In the genomic region with DNA sequence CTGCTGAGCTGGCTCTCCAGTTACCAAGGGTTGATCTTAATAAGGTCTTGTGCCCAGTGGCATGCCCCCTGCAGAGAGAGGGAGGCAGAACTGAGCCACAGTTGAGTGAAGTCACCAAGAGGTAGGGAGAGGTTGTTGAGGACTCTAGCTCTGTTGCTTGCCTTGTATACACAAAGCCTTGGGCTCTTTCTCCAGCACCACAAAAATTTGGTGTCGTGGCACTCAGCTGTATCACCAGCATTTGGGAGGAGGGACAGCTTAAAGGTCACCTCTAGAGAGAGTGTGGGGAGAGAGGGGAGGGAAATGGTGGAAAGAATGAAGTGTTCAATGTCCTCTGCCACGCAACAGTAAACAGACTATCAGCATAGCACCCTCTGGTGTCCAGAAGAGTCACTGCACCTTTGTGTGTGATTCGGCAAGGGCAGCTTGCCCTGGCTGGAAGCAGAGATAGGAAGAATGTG, we compare ENCODE assay signal across 7 mouse cellular contexts. TPM values are rescaled to one million over a fixed set of nuclear protein-coding genes. Genes with fewer than 3 reads are reported as not detected.
A peak's percentile ranks its signal among the peaks of the same experiment; 100 is the strongest.
DNase-seq lines count a peak whose midpoint lies in the region; ATAC-seq and TF ChIP-seq lines count a peak whose summit lies in the region.

No protein-coding gene starts in this region.

- H3K27me3 ChIP-seq in heart, adult 2 months (ENCODE audit: control insufficient read depth, insufficient read depth, low read length), result no peaks in the 10 kb centered on the region
- no peaks in the 10 kb centered on the region for H3K27me3 ChIP-seq in limb, embryonic 11.5 days (ENCODE audit: control insufficient read depth, insufficient read depth, low read length)
- no peaks in the 10 kb centered on the region for H3K27me3 ChIP-seq in midbrain, embryonic 14.5 days (ENCODE audit: control insufficient read depth, insufficient read depth, low read length)

- H3K4me3 ChIP-seq in heart, adult 2 months, result no peak overlapping the region
- H3K4me3 ChIP-seq in limb, embryonic 11.5 days (ENCODE audit: low read depth, low read length), result no peak overlapping the region
- H3K4me3 ChIP-seq in midbrain, embryonic 14.5 days (replicated peaks; ENCODE audit: low read depth, low read length), result no peak overlapping the region

- H3K9me3 ChIP-seq in limb, embryonic 11.5 days (ENCODE audit: control insufficient read depth, low read length), result no peaks in the 10 kb centered on the region
- no peaks in the 10 kb centered on the region for H3K9me3 ChIP-seq in midbrain, embryonic 14.5 days (ENCODE audit: control insufficient read depth, low read length)

- no peak for TF ChIP-seq POLR2A in heart, adult 2 months (IDR thresholded peaks at IDR 0.05; ENCODE audit: insufficient read depth, low read depth, low read length)

- peak; percentile 98 for TF ChIP-seq CTCF in heart, adult 2 months (IDR thresholded peaks at IDR 0.05)

- H3K4me2 ChIP-seq in limb, embryonic 11.5 days (ENCODE audit: low read depth, severe bottlenecking), result no peak overlapping the region
- no peak overlapping the region for H3K4me2 ChIP-seq in midbrain, embryonic 14.5 days (ENCODE audit: low read length)

- no peaks in the 10 kb centered on the region for H3K36me3 ChIP-seq in heart, adult 2 months (ENCODE audit: control insufficient read depth, insufficient read depth, low read length)
- no peaks in the 10 kb centered on the region for H3K36me3 ChIP-seq in limb, embryonic 11.5 days (ENCODE audit: control insufficient read depth, insufficient read depth, low read length)
- no peaks in the 10 kb centered on the region for H3K36me3 ChIP-seq in midbrain, embryonic 14.5 days (ENCODE audit: control insufficient read depth, insufficient read depth, low read length)

- intact Hi-C loops in heart, adult 2 months (cut with DNase I), result loop anchor here (1.0 to 5.0 kb wide), 3 partner anchors 49 to 173 kb away; no protein-coding TSS in a partner anchor

- 0 out of 2 replicates have a peak, but pooled peaks have one; percentile 73 for TF ChIP-seq EP300 in heart, adult 2 months (IDR thresholded peaks at IDR 0.05; ENCODE audit: insufficient read depth, low read depth, low read length)

- DNase-seq in adrenal gland, postnatal 10 days, result peak; percentile 81
- DNase-seq in embryo, embryonic 9.5 days (ENCODE audit: extremely low spot score), result peak; percentile 72
- DNase-seq in heart, adult 2 months, result peak; percentile 73 to 77
- DNase-seq in kidney, adult 18-20 months, result peak; percentile 84
- DNase-seq in limb, embryonic 11.5 days (ENCODE audit: low spot score), result peak; percentile 75
- DNase-seq in midbrain, embryonic 14.5 days, result peak; percentile 88
- DNase-seq in spleen, adult 12 weeks (ENCODE audit: low spot score), result peak; percentile 40

- peak; percentile 60; the same call in 1 of the 2 replicates for ATAC-seq in limb, embryonic 11.5 days (ENCODE audit: insufficient number of reproducible peaks, low FRiP score, low TSS enrichment, low read depth)
- ATAC-seq in midbrain, embryonic 14.5 days (ENCODE audit: low FRiP score, low TSS enrichment), result peak; percentile 31; the same call in 1 of the 2 replicates

- H3K27ac ChIP-seq in heart, adult 2 months, result no peak overlapping the region
- H3K27ac ChIP-seq in limb, embryonic 11.5 days (replicated peaks; ENCODE audit: low read depth, low read length), result no peak overlapping the region
- H3K27ac ChIP-seq in midbrain, embryonic 14.5 days (replicated peaks; ENCODE audit: low read depth, low read length), result no peak overlapping the region

- no peak overlapping the region for H3K9ac ChIP-seq in heart, adult 2 months (ENCODE audit: low read depth, low read length)
- H3K9ac ChIP-seq in limb, embryonic 11.5 days (ENCODE audit: low read length), result no peak overlapping the region; the same call in 1 of the 2 replicates
- H3K9ac ChIP-seq in midbrain, embryonic 14.5 days (replicated peaks; ENCODE audit: low read length), result no peak overlapping the region

- WGBS in heart, adult 2 months, result 0% methylated on average over 3 of the region's 3 CpGs
- WGBS in limb, embryonic 11.5 days, result 4% methylated on average over 3 of the region's 3 CpGs
- WGBS in midbrain, embryonic 14.5 days, result 1% methylated on average over 3 of the region's 3 CpGs

- H3K79me2 ChIP-seq in heart, adult 2 months (replicated peaks; ENCODE audit: control insufficient read depth, insufficient read depth, low read length), result no peaks in the 10 kb centered on the region

- 0 out of 2 replicates have a peak, but pooled peaks cover 1% of the 10 kb centered on the region for H3K4me1 ChIP-seq in heart, adult 2 months (ENCODE audit: control insufficient read depth, insufficient read depth, low read length)
- H3K4me1 ChIP-seq in limb, embryonic 11.5 days (ENCODE audit: control insufficient read depth, insufficient read depth, low read length), result no peaks in the 10 kb centered on the region
- no peaks in the 10 kb centered on the region for H3K4me1 ChIP-seq in midbrain, embryonic 14.5 days (ENCODE audit: control insufficient read depth, insufficient read depth, low read length)

RNA-seq across cellular contexts. Expression of a gene that starts 9.2 kb away (rescaled TPM):
- 100 to 1,000 TPM in 1 of 2 experiments, 10 to 100 TPM in 1; 96.9 to 127 TPM for total RNA-seq in adrenal gland, postnatal 10 days (2021)
- 100 to 1,000 TPM; 169 to 202 TPM for total RNA-seq in heart, adult 2 months (2021)
- polyA plus RNA-seq in heart, adult 2 months (2012; rRNA removed), result 70.0 and 115 TPM in 2 replicates
- polyA plus RNA-seq in limb, embryonic 11.5 days (2014; fragmentation: Nextera tagmentation; extraction: Ambion mirVana), result 17.0 and 17.1 TPM in 2 replicates
- 17.6 and 22.7 TPM in 2 replicates for polyA plus RNA-seq in midbrain, embryonic 14.5 days (2014; fragmentation: Nextera tagmentation; extraction: Ambion mirVana)

RNA-seq across cellular contexts. Expression of a gene that starts 54.5 kb away (rescaled TPM):
- total RNA-seq in adrenal gland, postnatal 10 days (2021), result under 1 TPM; 0.15 to 0.33 TPM
- under 1 TPM; 0.57 to 0.61 TPM for total RNA-seq in heart, adult 2 months (2021)
- polyA plus RNA-seq in heart, adult 2 months (2012; rRNA removed), result 0.53 and 0.84 TPM in 2 replicates
- polyA plus RNA-seq in limb, embryonic 11.5 days (2014; fragmentation: Nextera tagmentation; extraction: Ambion mirVana), result not detected in 2 replicates
- 0.04 TPM in 1 of 2 replicates, not detected in the other for polyA plus RNA-seq in midbrain, embryonic 14.5 days (2014; fragmentation: Nextera tagmentation; extraction: Ambion mirVana)

RNA-seq across cellular contexts. Expression of a gene that starts 55.0 kb away (rescaled TPM):
- total RNA-seq in adrenal gland, postnatal 10 days (2021), result not detected
- total RNA-seq in heart, adult 2 months (2021), result under 1 TPM; 0.18 to 0.21 TPM
- polyA plus RNA-seq in heart, adult 2 months (2012; rRNA removed), result 0.18 and 0.23 TPM in 2 replicates
- not detected in 2 replicates for polyA plus RNA-seq in limb, embryonic 11.5 days (2014; fragmentation: Nextera tagmentation; extraction: Ambion mirVana)
- 0.23 TPM in 1 of 2 replicates, not detected in the other for polyA plus RNA-seq in midbrain, embryonic 14.5 days (2014; fragmentation: Nextera tagmentation; extraction: Ambion mirVana)

RNA-seq across cellular contexts. Expression of a gene that starts 57.6 kb away (rescaled TPM):
- not detected for total RNA-seq in adrenal gland, postnatal 10 days (2021)
- not detected for total RNA-seq in heart, adult 2 months (2021)
- polyA plus RNA-seq in heart, adult 2 months (2012; rRNA removed), result not detected in 2 replicates
- not detected in 2 replicates for polyA plus RNA-seq in limb, embryonic 11.5 days (2014; fragmentation: Nextera tagmentation; extraction: Ambion mirVana)
- not detected in 2 replicates for polyA plus RNA-seq in midbrain, embryonic 14.5 days (2014; fragmentation: Nextera tagmentation; extraction: Ambion mirVana)

RNA-seq across cellular contexts. Expression of a gene that starts 57.7 kb away (rescaled TPM):
- under 1 TPM; 0.30 to 0.63 TPM for total RNA-seq in adrenal gland, postnatal 10 days (2021)
- total RNA-seq in heart, adult 2 months (2021), result not detected
- polyA plus RNA-seq in heart, adult 2 months (2012; rRNA removed), result not detected in 2 replicates
- not detected in 2 replicates for polyA plus RNA-seq in limb, embryonic 11.5 days (2014; fragmentation: Nextera tagmentation; extraction: Ambion mirVana)
- not detected in 2 replicates for polyA plus RNA-seq in midbrain, embryonic 14.5 days (2014; fragmentation: Nextera tagmentation; extraction: Ambion mirVana)
